Mouse (Mus musculus) E14TG2a.4 (cell line): ENCODE measurements around the gene Slc6a6.

ENCODE experiments used
- CTCF ChIP-seq: conservative IDR thresholded peaks from 2 replicates; pipeline ENCODE4 v1.5.1; 2014; ENCODE audit warnings: low read length
- POU5F1 ChIP-seq: IDR thresholded peaks from 2 replicates; pipeline ENCODE4 v1.6.1; 2014; ENCODE audit warnings: low read length, borderline replicate concordance

DNA sequence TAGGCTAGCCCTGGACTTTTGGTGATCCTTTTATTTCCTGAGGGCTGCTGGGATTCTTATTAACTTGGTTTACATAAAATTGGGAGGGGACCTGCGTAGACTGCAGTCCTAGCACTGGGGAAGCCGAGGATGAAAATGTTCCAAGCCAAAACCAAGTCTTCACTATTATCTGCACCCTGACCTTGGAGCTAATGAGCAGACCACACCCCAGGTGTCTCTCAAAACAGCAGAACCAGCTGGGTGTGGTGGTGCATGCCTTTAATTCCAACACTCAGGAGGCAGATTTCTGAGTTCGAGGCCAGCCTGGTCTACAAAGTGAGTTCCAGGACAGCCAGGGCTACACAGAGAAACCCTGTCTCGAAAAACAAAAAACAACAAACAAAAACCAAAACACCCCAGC, 16.7 kb upstream of the Slc6a6 start:
- TF ChIP-seq CTCF (no peak), POU5F1 (no peak)
